26 mouse cellular contexts compared by ENCODE assay signal in the genomic region with DNA sequence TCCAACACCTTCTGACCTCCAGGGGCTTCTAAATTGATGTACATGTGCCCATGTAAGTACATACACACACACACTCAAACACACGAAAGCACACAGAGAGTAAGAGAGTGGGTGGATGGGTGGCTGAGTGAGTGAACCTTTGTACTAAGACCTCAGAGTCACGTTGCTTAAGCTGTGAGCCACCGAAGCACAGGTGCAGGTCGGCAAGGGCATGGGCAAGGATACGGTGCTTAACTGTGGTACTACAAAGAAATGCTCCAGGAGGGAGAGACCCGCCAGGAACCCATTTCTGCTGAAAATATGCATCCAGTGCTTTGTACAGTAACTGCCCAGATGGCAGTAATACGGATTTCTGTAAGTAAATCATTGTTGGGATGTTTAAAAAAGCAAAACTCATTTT. TPM values are rescaled to one million over a fixed set of nuclear protein-coding genes. Genes with fewer than 3 reads are reported as not detected.
"Had no signal": no experiment of that assay in that cellular context is flagged by ENCODE, and none has a peak within 500 bp of the region (broad histone marks: within the 10 kb centered on the region; RNA-seq: fewer than 3 reads in every experiment).

No protein-coding gene starts in this region.

- H3K9me3 ChIP-seq: forebrain, embryonic 15.5 days; heart, embryonic 13.5 days; heart, embryonic 15.5 days; hindbrain, embryonic 13.5 days; hindbrain, embryonic 15.5 days; limb, embryonic 13.5 days; limb, embryonic 15.5 days; liver, embryonic 13.5 days; liver, embryonic 15.5 days had no signal

- H3K27ac ChIP-seq: forebrain, embryonic 15.5 days; heart, adult 2 months; heart, embryonic 13.5 days; heart, embryonic 15.5 days; hindbrain, embryonic 13.5 days; hindbrain, embryonic 15.5 days; hindbrain, postnatal 0 days; kidney, postnatal 0 days; limb, embryonic 13.5 days; limb, embryonic 15.5 days; liver, embryonic 13.5 days; liver, embryonic 15.5 days had no signal

- H3K4me2 ChIP-seq: forebrain, embryonic 15.5 days; heart, embryonic 11.5 days; heart, embryonic 13.5 days; heart, embryonic 15.5 days; hindbrain, embryonic 13.5 days; hindbrain, embryonic 15.5 days; limb, embryonic 13.5 days; limb, embryonic 15.5 days; liver, embryonic 13.5 days; liver, embryonic 15.5 days had no signal

- H3K27me3 ChIP-seq: forebrain, embryonic 15.5 days; heart, embryonic 13.5 days; heart, embryonic 15.5 days; hindbrain, embryonic 15.5 days; limb, embryonic 13.5 days; limb, embryonic 15.5 days; liver, embryonic 13.5 days; liver, embryonic 15.5 days had no signal

- H3K4me1 ChIP-seq: limb, embryonic 13.5 days; liver, embryonic 13.5 days; liver, embryonic 15.5 days had no signal

- H3K4me3 ChIP-seq: forebrain, embryonic 15.5 days; heart, adult 2 months; heart, embryonic 13.5 days; heart, embryonic 15.5 days; hindbrain, embryonic 13.5 days; hindbrain, embryonic 15.5 days; limb, embryonic 13.5 days; limb, embryonic 15.5 days; liver, embryonic 13.5 days; liver, embryonic 15.5 days had no signal

- ATAC-seq: forebrain, embryonic 15.5 days; forebrain, postnatal 0 days; hindbrain, postnatal 0 days; intestine, embryonic 16.5 days had no signal

- DNase-seq: forebrain, postnatal 0 days; gastrocnemius, postnatal 14 days; gastrocnemius, postnatal 36 days; heart, adult 11 months; heart, adult 2 months; heart, postnatal 14 days; heart, postnatal 36 days; layer of hippocampus, adult 9-11 months; layer of hippocampus, postnatal 36 days; left cerebral cortex, postnatal 4 days; liver, embryonic 13.5 days had no signal

- H3K9ac ChIP-seq: forebrain, embryonic 15.5 days; forebrain, postnatal 0 days; heart, embryonic 13.5 days; heart, embryonic 15.5 days; hindbrain, embryonic 13.5 days; hindbrain, embryonic 15.5 days; limb, embryonic 13.5 days; limb, embryonic 15.5 days; liver, embryonic 13.5 days; liver, embryonic 15.5 days had no signal

RNA-seq across cellular contexts. Expression of gene Rfx4, which starts 40.2 kb away (rescaled TPM):
- polyA plus RNA-seq: heart, adult 2 months; heart, embryonic 11.5 days; heart, embryonic 13.5 days; heart, embryonic 15.5 days; heart, postnatal 0 days; intestine, embryonic 14.5 days; intestine, embryonic 16.5 days; large intestine, adult 2 months; liver, embryonic 13.5 days; liver, embryonic 15.5 days had no signal
